Mouse (Mus musculus) urinary bladder, postnatal 14 days (tissue): ENCODE results near the gene Abcg5.

ENCODE experiments used
- DNase-seq: peaks from one replicate; pipeline ENCODE4 v3.0.0; 2021; ENCODE audit warnings: low spot score

Abcg5 gene

DNA sequence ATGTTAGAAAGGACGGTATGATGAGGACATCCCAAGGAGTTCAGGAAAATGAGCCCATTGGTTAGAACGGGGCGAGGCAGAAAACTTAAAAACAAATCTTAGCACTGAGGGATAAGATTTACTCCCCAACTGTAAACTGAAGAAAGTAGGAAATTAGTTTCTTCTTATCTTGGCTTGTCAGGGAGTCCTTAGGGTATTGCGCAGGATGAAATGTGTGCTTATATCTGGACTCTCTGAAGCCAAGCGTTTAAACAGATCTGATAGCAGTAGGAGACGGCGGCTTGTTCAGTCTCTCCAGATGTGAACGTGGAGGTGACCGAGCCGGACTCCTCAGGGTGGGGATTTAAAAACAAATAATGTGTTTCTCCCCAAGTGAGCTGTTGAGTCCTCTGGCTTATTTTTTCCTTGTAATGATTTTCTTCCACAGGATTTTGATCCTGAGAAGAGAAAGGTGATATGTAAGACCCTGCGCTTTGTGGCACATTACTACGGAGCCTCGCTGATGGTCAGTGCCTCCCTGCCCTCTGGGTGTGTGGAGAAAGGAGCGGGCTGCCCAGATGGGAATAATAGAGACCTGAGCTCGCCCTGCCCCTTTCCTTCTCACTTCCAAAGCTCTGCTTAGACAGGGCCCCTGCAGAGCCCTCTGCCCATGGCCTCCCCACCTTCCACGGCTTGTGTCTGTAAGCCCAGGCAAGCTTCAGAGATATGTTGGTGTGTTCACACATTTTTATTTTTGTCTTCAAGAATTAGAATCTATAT lies 38.3 kb downstream of the Abcg5 start:
- no peak for DNase-seq

DNA sequence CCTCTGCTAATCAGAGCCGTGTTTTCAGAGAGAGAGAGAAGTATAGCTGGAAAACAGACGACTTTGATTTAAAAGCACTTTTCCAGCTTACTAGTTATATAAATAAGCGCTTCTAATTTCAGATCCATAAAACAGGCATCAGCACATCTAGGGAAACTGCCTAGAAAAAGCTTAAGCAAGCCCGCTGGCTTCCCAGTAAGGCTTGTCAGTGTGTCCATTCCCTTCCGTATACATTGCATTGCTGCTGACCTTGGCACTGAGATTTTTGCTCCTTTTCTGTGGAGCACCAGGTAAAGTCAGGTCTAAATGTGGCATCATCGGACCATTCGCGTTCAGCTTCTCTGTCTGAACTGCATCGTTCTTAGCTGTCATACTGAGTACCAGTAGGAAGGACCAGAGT lies 40.5 kb downstream of the Abcg5 start:
- no peak for DNase-seq

DNA sequence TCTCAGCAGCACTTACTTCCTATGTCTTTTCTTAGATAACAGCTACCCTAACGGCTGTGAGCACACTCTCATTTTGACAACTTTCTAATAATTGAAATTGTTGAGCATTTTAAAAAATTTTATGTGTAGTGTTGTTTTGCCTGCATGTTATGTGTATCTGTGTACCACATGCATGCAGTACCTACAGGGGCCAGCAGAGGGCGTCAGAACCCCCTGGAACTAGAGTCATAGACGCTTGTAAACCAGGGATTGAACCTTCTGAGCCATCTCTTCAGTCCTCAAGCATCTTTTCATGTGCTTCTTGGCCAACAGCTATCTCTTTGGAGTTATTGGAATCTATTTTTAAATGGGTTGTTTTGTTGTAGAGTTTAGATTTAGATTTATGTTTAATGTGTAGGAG lies 40.9 kb downstream of the Abcg5 start:
- peak; percentile 50 for DNase-seq

DNA sequence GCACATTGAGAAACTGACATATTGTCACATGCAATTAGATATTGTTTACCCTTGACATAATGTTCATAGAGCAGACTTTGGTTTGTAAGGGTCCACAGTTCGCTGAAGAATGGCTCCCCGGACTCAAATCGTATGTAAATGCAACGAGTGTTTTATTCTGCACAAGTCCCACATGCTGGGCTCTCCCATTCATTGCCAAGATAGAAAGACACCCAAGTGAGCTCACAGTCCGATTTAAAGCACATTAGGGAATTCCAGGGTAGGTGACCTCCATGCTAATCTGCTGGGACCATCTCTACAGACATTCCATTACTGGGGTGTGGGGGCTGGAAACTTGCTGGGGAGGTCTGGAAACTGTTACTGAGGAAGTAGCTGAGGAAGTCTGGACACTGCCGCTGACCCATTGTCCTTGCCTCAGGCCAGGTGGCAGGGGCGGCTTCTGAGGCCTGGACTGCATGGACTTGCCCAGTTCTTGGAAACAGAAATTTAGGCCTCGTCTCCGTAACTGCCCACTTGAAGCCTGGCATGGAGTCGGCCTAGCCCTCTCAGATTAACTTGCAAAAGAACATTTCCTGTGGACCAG lies 42.9 kb downstream of the Abcg5 start:
- DNase-seq: no peak

DNA sequence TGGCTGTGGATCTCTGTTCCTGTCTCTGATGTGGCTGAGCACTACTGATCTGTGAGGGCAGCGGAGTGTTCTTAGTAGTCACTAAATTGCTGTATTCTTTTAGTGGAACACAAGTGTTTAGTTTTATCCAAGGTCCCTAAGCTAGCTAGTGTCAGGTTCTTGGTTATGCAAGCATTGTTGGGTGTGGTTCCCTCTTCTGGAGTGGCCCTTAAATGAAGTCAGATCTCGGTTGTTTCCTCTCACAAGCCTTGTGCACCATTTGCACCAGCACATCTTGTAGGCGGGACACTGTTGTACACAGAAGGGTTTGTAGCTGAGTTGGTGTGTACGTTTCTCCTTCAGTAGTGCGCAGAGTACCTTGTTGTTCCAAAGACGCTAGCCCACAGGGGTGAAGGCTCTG lies 44.8 kb downstream of the Abcg5 start:
- no peak for DNase-seq

DNA sequence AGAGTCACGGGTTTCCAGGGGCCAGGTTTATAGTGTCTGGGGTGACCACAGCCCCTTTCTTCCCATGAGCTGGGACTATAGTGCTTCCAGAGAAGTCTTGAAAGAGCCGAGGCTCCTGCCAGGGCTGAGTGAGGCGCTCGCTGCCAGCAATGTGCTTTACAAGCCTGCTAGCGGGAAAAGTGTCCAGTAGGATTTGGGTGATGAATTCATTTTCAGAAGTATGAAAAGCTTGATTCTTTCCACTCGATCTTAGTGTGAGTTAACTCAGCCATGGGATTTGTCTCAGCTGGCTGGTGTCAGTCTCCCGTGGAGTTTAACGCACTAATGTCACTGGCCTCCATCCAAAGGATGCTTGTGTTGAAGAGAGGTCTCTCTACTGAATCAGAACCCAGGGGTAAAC lies 46.5 kb downstream of the Abcg5 start:
- no peak for DNase-seq

DNA sequence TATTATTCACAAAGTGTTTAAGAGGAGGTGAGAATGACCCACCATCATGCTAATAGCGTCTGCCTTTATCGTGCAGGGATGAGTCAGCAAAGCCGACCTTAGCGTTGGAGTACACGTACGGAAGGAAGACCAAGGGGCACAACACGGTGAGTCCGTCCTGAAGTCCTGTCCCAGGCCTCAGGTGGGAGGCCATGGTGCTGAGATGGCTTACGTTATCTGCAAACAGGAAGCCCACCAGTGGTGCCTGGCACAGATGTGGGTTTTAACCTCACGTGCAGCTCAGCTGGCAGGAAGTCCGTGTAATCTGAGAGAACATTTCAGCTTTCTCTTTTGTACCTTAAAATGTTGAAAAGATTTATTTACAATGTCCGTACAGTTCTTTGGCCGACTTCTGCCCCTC lies 49.4 kb downstream of the Abcg5 start:
- no peak for DNase-seq

DNA sequence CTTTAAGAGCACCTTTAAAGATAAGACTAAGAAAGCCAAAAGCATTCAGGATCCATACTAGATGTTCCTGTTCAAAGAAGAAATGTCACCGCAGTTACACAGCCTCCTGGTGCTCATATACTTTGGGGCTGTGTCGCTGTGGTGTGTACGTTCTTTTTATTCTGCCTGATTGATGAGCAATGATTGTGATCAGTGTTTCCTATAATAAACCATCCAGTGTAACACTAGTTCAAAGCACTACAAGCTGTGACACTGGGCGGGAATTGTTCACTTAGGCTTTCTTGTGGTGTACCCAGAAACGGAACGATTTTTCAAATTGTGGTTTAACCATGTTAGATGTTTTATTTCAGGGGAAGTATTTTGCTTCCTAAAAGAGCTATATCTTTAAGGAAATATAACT lies 51.0 kb downstream of the Abcg5 start:
- no peak for DNase-seq

DNA sequence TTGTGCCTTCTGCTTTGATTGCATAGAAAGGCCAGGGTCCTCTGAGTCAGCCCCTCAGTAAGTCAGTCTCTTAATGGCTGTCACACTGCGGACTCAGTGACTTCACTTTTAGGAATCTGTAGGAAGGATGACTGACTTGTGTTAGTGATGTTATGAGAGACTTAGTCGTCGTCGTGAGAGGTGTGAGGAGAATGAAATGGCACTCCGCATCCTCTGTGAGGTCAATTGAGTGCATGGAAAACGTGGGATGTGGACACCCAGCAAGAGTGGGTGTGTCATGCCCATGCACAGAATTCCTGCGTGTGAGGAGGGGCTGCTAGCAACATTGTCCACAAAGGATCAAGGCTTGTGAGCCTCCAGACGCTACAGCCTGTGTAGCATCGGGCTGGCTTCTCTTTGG lies 54.2 kb downstream of the Abcg5 start:
- no peak for DNase-seq

DNA sequence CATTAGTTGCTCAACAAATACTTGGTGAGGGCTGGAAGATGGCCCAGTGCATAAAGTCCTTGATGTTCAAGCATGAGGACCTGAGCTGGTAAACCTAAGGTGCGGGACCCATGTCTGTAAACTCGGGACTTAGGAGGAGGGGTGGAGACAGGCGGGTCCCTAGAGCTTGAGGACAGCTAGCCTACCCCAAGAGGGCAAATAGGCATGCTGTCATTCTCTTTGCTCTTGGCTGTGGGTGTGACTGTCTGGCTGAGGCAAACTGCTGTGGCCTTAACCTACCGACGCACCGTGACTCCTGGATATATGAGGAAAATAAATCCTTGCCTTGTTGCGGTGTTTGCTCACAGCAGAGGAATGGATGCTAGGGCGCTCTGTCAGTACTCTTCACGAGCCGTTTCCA lies 55.1 kb downstream of the Abcg5 start:
- no peak for DNase-seq

DNA sequence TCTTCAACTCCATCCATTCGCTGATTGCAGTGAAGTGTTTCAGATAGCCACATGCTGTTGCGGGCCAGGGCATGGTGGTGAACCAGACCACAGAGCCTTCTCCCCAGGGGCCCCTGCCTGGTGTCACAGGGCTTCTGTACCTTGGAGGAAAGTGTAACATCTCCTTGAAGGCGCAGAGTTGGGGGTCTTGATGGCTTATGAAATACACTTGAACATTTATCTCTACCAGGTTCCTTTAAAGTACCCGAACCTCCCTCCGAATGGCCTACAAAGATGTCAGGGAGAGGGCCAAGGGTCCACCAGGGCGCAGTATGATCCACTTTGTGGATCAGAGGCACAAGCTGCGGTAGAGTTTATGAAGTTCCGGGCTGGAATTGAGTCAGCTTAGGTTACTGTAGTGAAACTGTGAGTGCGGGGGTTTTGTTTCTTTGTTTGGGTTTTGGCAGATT lies 55.9 kb downstream of the Abcg5 start:
- DNase-seq: no peak

DNA sequence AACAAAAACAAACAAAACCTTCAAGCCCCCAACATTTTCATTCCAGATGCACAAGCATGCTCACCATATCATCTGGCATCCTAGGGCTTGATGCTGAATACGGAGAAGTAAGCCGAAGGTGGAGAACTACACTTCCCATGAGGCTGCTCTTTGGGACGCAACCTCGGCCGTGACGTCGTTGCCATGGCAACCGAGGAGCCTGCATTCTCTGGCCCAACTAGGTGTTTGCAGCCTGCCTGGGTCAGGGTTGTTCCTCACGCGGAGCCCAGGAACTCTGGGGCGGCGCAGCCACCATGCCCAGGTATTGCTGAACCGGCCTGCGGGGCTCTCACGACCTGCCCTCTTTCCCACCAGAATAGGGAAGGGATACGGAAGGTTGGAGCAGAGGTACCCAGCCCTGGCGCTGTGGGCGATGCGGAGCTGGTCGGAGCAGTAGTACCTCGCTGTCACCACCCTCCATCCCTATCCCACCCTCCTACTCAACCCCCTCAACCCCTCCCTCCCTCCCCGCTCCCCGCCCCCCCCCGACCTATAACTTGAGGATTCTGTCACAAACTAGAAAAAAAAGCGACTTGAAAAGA lies 56.4 kb downstream of the Abcg5 start, which contains the start of gene Dync2li1:
Dync2li1 (plus strand) TSS at position 221 of the 581 bp plus-strand sequence.
- DNase-seq: peak; percentile 91

DNA sequence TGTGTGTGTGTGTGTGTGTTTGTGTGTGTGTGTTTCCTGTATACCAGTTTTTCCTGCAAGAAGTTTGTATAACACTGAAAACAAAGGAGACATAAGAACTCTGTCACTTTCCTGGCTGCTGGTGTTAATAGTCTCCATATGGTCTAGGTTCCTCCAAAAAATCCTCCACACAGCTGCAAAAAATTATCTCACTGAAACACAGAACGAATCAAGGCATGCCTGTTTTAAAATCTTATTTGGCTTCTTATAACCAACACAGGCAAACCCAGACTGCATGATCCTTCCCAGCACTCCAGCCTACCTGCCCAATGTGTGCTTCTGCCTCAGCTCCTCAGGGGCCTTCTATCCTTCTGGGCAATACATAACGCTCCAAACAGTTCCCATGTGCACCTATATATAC lies 59.9 kb downstream of the Abcg5 start:
- DNase-seq: no peak

DNA sequence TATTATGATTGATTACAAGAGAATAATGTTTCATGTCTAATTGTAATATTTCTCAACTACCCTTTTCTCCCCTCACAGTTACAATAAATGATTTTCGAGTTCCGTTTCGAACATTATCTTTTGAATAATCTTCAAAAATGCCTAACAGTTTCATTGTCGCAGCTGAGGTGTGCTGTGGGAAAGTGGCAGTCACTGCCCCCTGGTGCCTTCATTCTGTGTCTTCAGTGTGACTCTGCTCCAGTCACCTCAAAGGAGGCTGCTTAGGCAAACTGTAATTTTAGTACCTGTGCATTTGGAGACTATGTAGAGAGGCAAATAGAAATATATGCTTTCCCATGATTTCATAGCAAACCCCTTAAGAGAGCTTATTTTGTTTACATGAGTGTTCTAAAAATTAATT lies 60.8 kb downstream of the Abcg5 start:
- no peak for DNase-seq

DNA sequence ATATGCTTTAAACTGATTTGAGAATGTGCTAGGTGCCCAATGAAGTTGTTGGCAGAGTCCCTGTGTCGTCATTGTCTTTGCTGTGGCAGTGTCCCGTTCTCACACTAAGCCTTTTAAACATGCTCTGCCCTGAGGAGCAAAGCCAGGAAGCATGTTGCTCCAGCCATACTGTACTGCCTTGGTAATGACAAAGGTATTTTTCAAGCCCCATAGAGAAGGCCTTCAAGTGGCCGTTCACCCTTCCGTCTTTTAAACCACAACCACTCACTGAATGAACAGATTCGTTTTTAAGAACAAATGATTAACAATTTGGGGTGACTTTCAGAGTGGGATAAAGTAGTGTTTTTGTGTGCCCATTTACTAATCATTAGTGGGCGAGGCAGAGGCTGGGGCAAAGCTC lies 61.6 kb downstream of the Abcg5 start:
- DNase-seq: no peak

DNA sequence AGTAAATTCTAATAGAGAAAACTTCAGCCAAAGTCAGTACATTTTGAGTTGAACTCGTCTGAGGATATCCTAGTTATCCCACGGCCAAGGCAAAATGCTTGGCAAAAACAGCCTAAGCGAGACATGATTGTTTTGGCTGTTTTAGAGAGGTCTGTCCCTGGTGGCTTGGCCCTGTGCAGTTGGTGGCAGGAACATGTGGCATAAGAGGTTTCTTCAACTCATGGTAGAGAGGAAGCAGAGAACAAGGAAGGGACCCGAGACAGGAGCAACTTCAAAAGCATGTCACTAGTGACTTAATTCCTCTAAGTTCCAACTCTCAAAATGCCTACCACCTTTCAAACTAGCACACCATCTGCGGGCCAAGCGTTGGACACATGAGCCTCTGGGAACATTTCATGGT lies 62.2 kb downstream of the Abcg5 start:
- DNase-seq: no peak

DNA sequence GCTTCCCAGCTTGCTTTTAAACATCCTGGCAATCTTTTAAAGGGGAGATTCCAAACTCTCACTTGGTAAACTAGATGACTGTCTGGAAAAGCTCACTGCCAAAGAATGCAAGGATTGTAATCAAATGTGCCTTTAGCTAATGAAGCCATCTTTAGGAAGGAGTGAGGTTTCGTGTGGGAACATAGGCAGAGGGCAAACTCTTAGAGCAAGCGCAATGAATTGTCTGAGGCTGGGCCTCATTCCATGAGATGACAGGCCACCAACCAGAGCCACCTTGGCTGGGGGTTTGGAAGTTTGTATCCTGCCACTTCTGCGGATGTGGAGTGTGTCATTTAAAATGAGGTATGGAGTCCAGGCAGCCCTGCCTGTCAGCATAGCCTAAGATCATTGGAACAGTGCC lies 62.7 kb downstream of the Abcg5 start:
- DNase-seq: no peak

DNA sequence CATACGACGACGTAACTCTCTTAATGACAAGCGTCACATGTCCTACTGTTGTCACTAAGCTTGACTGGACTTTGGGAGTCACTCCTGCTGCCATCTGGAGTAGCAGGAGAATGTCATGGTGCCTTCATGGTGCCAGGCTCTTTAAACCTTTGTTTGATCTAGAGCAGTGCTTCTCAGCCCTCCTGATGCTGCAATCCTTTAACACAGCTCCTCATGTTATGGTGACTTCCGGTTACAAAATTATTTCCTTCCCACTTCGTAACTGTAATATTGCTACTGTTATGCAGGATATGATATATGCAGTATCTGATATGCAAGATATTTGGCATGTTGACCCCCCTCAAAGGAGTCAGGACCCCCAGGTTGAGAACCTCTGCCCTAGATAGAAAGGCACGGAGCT lies 63.7 kb downstream of the Abcg5 start:
- DNase-seq: no peak

DNA sequence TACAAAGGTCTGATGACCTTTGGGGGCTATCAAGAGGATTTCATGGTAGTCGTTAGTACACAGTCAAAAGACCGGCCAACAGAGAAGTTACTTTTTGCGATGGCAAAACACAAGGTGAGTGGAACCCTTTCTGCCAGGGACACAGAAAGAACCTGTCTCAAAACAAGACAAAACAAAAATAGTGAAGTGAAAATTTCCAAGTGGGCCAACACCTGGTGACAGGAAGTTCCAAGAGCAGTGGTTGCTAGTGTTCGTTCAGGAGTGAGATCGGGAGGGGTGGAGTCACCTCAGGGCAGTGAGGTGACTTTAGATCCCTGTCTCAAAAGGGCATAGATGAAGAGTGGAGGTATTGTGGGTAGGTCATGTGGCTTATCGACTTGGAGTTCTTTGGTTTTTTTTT lies 64.9 kb downstream of the Abcg5 start:
- DNase-seq: no peak

DNA sequence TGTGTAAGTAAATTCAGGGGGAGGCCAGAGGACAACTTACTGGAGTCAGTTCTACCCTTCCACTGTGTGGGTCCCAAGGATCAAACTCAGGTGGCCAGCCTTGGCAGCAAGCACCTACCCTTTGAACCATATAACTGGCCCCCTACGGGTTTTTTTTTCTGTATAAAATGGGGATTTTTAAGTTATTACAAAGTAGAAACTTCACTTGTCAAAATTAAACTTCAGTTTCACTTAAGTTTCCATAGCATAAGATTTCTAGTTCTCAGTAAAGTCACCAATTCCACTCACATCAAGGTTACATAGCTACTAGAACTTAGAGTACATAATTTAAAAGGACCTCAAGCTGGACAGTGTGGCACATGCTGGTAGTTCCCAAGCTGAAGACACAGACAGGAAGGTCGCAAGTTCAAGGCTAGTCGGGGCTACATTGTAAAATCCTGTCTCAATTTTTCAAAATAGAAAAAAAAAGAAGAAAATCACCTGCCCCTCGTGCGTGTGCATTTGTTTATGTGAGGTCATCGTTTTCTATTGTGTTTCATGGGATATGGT lies 66.2 kb downstream of the Abcg5 start:
- DNase-seq: no peak

DNA sequence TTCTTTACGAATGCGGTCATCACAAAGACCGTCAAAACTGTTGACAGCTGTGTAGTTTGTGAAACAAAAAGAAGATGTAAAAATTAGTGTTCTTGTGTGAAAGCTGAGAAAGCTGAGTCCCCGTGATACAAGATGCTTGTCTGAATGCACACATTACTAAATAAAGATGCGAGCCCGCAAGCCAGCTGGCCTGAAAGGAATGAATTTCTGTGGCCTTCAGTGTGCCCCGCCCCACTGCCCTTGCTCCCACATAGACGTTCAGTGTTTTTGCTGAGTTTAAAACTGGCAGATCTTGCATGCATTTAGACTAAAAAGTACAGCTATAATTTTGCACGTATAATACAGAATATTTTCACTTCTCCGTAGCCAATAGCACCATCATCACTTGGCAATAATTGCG lies 67.0 kb downstream of the Abcg5 start:
- no peak for DNase-seq

DNA sequence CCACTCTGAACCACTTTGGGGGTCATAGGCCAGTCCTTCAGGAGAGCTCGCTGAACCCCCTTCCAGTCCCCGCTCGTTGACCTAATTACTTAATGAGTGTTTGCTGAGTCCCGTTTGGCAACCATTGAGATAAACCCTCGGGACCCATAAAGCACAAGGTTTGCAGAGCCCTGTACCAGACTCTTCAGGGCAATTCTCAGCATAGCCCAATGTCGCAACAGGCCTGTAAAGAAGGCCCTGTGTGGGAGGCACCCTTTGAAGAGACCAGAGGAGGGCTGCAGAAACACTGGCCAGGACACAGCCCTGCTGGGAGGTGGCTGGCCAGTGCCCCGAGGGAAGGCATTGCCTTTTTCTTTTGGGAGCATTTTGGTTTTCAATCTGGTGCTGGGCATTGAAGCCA lies 70.8 kb downstream of the Abcg5 start:
- DNase-seq: no peak

DNA sequence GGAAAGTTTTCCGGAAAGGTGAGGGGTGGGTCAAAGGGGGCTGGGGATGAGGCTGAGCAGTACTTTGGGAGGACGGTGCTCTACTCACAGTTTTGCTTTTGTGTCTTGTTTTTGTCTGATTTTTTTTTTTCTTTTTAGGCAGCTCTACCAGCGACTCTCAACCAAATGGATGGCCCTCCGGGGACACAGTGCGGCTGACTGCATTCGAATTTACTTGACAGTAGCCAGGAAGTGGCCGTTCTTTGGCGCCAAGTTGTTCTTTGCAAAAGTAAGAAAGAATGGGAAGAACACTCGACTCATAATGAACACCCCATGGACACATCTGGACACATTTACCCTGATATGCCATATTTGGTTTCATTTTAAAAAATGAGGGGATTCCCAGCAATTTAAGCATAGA lies 71.3 kb downstream of the Abcg5 start:
- no peak for DNase-seq
